Mouse (Mus musculus) Patski (cell line): ENCODE results near the gene Bmp2. TPM values are rescaled to one million over a fixed set of nuclear protein-coding genes. Genes with fewer than 3 reads are reported as not detected.

Source experiments
- ATAC-seq: fragments of 100-300 bp; one replicate; pipeline ENCODE4 v1.8.0; 2021
- CTCF ChIA-PET: fragments of 350-600 bp; sonication (Branson Sonifier 250); formaldehyde crosslinking; loops from one replicate; lab custom pipeline; 2022; ENCODE audit warnings: inconsistent platforms; lab: Charles Lee
- POLR2A ChIA-PET: fragments of 350-600 bp; sonication (Branson Sonifier 250); formaldehyde crosslinking; loops from one replicate; lab custom pipeline; 2022; ENCODE audit warnings: antibody characterized with exemption, inconsistent platforms; lab: Charles Lee
- DNase-seq: peaks from one replicate; pipeline ENCODE4 v3.0.0-alpha.2; 2011; ENCODE audit warnings: low read depth, low spot score
- H3K27me3 ChIP-seq: fragments of 371-371 bp; one replicate; pipeline ENCODE4 v1.5.1; 2021
- CTCF ChIP-seq: fragments of 100-300 bp; IDR thresholded peaks from one replicate; pipeline ENCODE4 v1.5.1; 2021
- in situ Hi-C: fragments of 300-500 bp; cut with MboI; formaldehyde crosslinking; loops from 3 replicates; pipeline ENCODE4 v1.11.1; 2018; ENCODE audit warnings: low pct_unique_long_range_greater_than_20kb, mixed read lengths
- polyA plus RNA-seq: library from polyadenylated mRNA; unstranded; gene quantifications from one replicate; pipeline ENCODE4 v1.2.3, GENCODE M21; 2021

Bmp2 gene
- 0.04 TPM for polyA plus RNA-seq

DNA sequence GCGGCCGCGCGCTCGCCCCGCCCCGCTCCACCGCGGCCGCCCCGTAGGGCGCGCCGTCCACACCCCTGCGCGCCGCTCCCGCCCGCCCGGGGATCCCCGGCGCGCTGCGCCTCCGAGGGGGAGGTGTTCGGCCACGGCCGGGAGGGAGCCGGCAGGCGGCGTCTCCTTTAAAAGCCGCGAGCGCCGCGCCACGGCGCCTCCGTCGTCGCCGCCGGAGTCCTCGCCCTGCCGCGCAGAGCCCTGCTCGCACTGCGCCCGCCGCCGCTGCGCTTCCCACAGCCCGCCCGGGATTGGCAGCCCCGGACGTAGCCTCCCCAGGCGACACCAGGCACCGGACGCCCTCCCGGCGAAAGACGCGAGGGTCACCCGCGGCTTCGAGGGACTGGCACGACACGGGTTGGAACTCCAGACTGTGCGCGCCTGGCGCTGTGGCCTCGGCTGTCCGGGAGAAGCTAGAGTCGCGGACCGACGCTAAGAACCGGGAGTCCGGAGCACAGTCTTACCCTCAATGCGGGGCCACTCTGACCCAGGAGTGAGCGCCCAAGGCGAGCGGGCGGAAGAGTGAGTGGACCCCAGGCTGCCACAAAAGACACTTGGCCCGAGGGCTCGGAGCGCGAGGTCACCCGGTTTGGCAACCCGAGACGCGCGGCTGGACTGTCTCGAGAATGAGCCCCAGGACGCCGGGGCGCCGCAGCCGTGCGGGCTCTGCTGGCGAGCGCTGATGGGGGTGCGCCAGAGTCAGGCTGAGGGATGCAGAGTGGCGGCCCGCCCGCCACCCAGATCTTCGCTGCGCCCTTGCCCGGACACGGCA, at the start of gene Bmp2:
Gene Bmp2, plus strand, starts transcription at position 129 of the 811 bp plus-strand sequence.
- no peak for DNase-seq
- H3K27me3 ChIP-seq = peaks cover 20% of the 10 kb centered on the region
- TF ChIP-seq CTCF = no peak
- CTCF ChIA-PET = no interaction called here
- POLR2A ChIA-PET = no interaction called here
- ATAC-seq = peak; percentile 57
- in situ Hi-C loops = loop anchor here (10.0 to 25.0 kb wide), 2 partner anchors 460 to 933 kb away; no protein-coding TSS in a partner anchor

DNA sequence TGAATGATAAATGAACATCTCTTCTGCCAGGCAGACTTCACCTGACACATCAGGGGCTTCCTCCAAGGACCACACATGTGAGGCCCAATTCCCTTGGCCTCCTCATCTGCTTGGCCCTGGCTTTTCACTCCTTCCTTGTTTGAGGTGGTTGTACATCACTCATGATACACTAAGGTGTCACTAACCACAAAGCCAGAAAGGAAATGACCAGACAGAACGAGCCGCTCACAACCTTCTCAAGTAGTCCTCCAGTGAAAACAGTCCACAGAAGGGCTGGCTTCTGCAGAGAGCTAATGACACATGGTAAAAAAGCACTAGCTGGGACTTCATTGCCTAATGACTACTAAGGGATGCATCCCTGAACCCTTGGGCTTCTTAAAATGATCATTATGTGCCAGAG, 46.3 kb upstream of the Bmp2 start:
- no peaks in the 10 kb centered on the region for H3K27me3 ChIP-seq
- ATAC-seq (no peak), DNase-seq (no peak)
- in situ Hi-C loops = no loop called here
- CTCF ChIA-PET = no interaction called here
- no peak for TF ChIP-seq CTCF
- POLR2A ChIA-PET = no interaction called here

DNA sequence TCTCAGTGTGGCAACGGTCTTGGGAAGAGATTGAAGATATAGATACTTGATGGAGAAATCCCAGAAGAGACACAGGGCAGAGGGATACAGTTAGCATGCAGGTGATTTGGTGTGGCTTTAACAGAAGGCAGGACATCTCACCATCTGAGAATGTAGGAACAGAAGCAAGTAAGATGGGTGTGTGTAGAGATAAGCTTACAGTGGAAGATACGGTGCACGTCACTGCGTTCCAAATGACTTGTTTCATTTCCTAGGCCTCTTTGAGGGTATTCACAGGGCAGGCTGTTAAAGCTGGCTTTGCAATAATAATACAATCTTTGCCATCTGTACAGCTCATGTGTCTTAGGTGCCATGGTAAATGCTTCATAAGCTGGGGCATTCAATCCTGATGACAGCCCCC, 44.9 kb upstream of the Bmp2 start:
- no peak for ATAC-seq
- in situ Hi-C loops = no loop called here

DNA sequence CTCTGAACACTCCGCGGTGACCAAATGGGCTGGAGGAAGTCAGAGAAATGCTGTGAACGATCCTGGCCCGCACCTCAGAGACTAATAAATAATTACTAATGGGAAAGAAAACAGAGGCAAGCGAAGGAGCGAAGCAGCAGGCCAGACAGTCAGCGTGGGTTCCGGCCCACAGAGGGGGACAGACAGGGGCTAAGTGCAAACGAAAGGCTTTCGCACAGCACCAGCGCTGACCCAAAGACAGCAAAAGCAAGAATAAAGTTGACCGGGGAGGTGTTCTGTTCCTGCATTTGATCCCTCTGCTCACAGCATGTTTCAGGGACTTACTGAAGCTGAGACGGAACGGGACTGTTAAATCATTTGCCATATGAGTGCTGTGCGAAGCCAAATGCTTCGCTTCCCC, 42.8 kb upstream of the Bmp2 start:
- no peak for ATAC-seq
- in situ Hi-C loops = no loop called here
- TF ChIP-seq CTCF = no peak
- ChIA-PET CTCF (interaction anchor here (0.9 to 1.3 kb wide), 3 partner anchors 8 to 12 kb away, joined by 3 read pairs; no protein-coding TSS in a partner anchor), POLR2A (no interaction called here)
- DNase-seq = no peak
- H3K27me3 ChIP-seq = no peaks in the 10 kb centered on the region

More for the DNA sequence above, 44.9 kb upstream of the Bmp2 start:
- no peaks in the 10 kb centered on the region for H3K27me3 ChIP-seq
- CTCF ChIA-PET = interaction anchor here (1.1 kb wide), 1 partner anchor 39 kb away, joined by 3 read pairs; no protein-coding TSS in a partner anchor
- no peak for TF ChIP-seq CTCF
- no peak for DNase-seq
- POLR2A ChIA-PET = no interaction called here

DNA sequence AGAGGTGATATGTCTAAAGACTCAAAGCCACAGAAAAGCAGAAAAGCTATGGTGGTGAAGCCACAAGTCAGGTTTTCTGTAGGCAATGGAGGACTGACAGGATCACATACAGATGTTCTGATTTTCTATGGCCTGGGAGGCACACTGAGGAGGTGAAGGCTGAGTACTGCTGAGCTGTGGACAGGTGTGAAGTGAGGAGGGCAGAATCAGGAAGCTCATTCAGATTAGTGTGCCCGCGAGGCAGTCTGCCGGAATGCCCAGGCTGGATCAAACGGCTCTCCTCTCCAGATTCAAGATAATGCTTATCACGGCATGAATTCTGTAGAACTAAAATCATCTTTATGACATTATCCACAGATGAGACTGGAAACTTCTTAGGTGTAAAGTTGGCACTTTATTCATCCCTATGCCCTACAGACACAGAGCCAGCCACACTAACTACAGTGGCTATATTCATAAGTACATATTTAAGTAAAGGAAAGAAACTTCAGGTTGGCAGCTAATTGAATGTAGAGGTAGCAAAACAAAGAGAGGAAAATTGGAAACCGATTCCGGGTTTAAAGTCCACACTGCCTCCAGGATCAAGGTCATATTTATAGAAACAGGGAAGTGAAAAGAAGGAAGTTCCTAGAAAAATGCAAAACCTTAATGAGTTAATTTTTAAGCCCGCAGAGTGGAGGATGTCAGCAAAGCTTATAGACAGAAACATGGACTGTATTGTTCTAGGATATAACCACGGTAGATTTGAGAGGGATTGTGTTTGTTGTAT, 40.8 kb upstream of the Bmp2 start:
- DNase-seq = no peak
- ChIA-PET POLR2A (no interaction called here), CTCF (no interaction called here)
- in situ Hi-C loops = no loop called here
- ATAC-seq = no peak
- no peak for TF ChIP-seq CTCF
- H3K27me3 ChIP-seq = no peaks in the 10 kb centered on the region

DNA sequence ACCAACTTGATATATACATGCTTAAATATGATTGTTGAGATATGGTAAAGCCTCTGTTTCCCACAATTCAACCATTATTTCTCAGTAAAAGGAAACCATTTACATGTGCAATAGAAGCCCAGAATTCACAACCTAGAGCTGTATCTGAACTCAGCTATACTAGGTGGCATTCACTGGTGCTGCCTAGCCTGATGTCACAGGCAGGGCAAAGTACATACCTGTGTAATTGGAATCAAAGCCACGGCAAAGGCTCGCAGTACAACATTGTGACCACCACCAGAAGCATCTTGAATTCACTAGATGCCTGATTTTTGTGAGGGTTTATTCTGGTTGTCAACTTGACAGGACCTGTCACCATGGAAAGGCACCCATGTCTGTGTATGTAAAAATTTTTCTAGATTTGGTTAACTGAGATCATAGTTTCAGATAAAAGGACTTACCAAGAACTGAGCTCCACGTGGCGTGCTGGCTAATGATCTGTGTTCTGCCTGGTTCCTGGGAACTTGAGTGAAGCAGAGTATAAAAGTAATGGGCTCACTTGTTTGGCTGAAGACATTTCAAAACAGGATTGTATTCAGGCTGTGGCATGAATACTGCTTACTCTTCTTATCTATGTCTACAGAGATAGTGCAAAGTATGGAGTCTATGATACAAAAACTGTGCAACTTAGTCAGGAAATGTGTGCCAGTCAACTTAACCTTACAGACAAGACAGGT, 35.5 kb upstream of the Bmp2 start:
- no peaks in the 10 kb centered on the region for H3K27me3 ChIP-seq
- ATAC-seq (no peak), DNase-seq (no peak)
- no peak for TF ChIP-seq CTCF
- POLR2A ChIA-PET = no interaction called here
- in situ Hi-C loops = no loop called here
- CTCF ChIA-PET = interaction anchor here (1.0 to 1.3 kb wide), 2 partner anchors 13 to 15 kb away, joined by 3 read pairs; no protein-coding TSS in a partner anchor

DNA sequence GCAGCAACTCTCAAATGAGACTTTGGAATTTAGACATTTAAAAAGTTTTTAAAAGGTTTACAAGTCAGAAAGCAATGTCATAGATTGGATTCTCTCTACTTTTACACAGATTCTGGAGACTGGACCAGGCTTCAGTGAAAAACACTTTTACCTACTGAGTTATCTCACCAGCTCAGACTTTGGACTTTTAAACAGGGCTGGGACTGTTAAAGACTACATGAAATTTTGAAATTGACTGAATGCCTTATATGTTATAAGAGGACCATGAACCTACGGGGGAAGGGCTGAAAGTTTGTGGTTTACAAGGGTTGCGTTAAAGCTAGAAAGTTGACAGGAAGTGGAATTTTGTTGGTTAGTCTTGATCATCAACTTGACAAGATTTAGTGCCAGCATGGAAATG, 34.1 kb upstream of the Bmp2 start:
- H3K27me3 ChIP-seq = no peaks in the 10 kb centered on the region
- TF ChIP-seq CTCF = no peak
- ATAC-seq (no peak), DNase-seq (no peak)
- POLR2A ChIA-PET = no interaction called here
- CTCF ChIA-PET = interaction anchor here (0.8 to 1.0 kb wide), 2 partner anchors 9 to 13 kb away, joined by 3 read pairs; no protein-coding TSS in a partner anchor
- in situ Hi-C loops = no loop called here

DNA sequence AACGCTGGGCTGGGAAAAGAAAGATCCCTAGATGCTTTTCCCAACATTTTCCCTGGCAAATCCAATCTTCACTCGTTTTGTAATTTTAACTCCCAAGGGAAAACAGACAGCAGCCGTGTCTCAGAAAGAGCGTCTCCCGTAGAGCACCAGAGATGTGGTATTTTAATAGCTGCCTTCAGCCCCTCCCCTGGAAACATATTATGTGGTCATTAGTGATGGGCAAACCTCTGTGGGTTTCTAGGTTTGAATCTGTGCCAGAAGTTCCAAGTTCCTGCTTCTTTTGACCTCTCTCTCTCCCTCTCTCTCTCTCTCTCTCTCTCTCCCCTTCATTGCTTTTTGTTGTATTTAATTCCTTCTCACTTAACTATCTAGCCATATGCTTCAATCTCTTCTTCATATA, 30.8 kb upstream of the Bmp2 start:
- H3K27me3 ChIP-seq = no peaks in the 10 kb centered on the region
- no peak for TF ChIP-seq CTCF
- in situ Hi-C loops = no loop called here
- ATAC-seq (no peak), DNase-seq (no peak)
- CTCF ChIA-PET = no interaction called here
- POLR2A ChIA-PET = no interaction called here

DNA sequence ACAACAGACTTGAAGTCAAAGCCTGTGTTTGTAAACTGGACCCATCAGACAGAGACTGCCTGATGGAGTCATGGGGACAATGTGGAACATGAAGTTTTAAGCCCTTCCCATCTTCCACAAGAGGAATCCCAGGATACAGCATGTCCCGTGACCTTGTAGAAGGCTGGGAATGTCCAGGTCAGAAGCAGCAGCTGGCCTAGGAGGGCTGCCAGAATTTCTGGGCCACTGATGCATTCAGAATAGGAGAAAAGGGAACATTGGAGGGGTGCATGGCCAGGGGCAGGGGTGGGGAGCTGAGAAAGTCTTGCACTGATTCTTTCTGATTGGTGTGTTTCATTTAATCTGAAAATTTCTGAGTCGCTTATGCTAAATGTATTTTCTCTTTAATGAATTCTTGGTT, 29.8 kb upstream of the Bmp2 start:
- peak; percentile 13 for ATAC-seq
- no peak for DNase-seq
- in situ Hi-C loops = no loop called here
- TF ChIP-seq CTCF = no peak
- ChIA-PET CTCF (no interaction called here), POLR2A (no interaction called here)
- H3K27me3 ChIP-seq = no peaks in the 10 kb centered on the region

DNA sequence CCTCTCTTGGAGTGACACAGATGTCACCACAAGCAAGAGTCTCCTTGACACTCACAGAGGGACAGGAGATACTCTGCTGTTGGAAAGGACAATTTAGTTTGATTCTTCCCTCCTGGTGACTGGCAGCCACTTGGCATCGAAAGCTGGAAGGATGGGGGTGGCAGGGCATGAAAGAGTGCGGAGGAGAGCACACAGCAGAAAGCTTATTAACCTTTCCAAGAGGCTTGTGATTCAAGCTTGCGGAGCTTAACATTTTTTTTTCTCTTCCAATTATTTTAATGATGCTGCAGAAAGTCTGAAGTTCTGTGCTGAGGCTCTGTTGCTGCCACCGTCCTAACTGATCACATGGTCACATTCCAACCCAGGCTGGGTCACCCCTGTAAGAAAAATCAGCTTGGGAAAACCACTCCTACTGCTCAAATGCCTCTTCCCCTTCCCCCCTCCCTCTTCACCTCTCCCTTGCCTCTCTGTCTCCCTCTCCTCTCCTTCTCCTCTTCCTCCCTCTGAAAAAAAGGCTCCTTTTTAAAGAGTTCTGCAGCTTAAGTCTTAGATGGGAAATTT, 26.3 kb upstream of the Bmp2 start:
- ATAC-seq (no peak), DNase-seq (no peak)
- POLR2A ChIA-PET = interaction anchor here (0.6 kb wide), 1 partner anchor 31 kb away, joined by 4 read pairs; no protein-coding TSS in a partner anchor
- H3K27me3 ChIP-seq = no peaks in the 10 kb centered on the region
- no peak for TF ChIP-seq CTCF
- CTCF ChIA-PET = interaction anchor here (1.2 to 1.4 kb wide), 2 partner anchors 12 to 26 kb away, joined by 3 read pairs; no protein-coding TSS in a partner anchor
- in situ Hi-C loops = no loop called here
